Mouse (Mus musculus): ENCODE data around the gene Ppp2r2d. TPM values are rescaled to one million over a fixed set of nuclear protein-coding genes. Genes with fewer than 3 reads are reported as not detected.

Ppp2r2d gene
- polyA plus RNA-seq, 1 experiment from 2014 or later, result 22.7 TPM

- no peak overlapping the region for H3K9ac ChIP-seq (ENCODE audit: low read length)
- peaks cover 22% of the 10 kb centered on the region for H3K36me3 ChIP-seq (ENCODE audit: control insufficient read depth, insufficient read depth)
- no peak overlapping the region for H3K4me3 ChIP-seq (ENCODE audit: low read length)
- H3K4me1 ChIP-seq (ENCODE audit: control insufficient read depth, insufficient read depth, low read length), result peaks cover 21% of the 10 kb centered on the region
- no peak for ATAC-seq (replicated peaks; ENCODE audit: extremely low read depth, insufficient read depth, low FRiP score)
- H3K27ac ChIP-seq (ENCODE audit: low read length), result no peak overlapping the region
- H3K4me2 ChIP-seq (ENCODE audit: low read depth, low read length), result no peak overlapping the region
- no peaks in the 10 kb centered on the region for H3K9me3 ChIP-seq (replicated peaks; ENCODE audit: control insufficient read depth, low read length)
- H3K27me3 ChIP-seq (ENCODE audit: control insufficient read depth, insufficient read depth, low read length), result no peaks in the 10 kb centered on the region
Observed at GRCm38 (mm10) chr7:138850083-138850482, 4.2 kb downstream of the Ppp2r2d start.

- 97% methylated on average over 4 of the region's 4 CpGs for WGBS
Observed at GRCm38 (mm10) chr7:138853417-138854031, 7.6 kb downstream of the Ppp2r2d start.

GRCm38 (mm10) chr7:138854201-138854600, 8.3 kb downstream of the Ppp2r2d start:
- ATAC-seq (replicated peaks; ENCODE audit: extremely low read depth, insufficient read depth, low FRiP score), result no peak
- peaks cover 18% of the 10 kb centered on the region for H3K36me3 ChIP-seq (ENCODE audit: control insufficient read depth, insufficient read depth)
- H3K9me3 ChIP-seq (replicated peaks; ENCODE audit: control insufficient read depth, low read length), result no peaks in the 10 kb centered on the region
- H3K4me1 ChIP-seq (ENCODE audit: control insufficient read depth, insufficient read depth, low read length), result peaks cover 4% of the 10 kb centered on the region; the same call in 1 of the 2 replicates
- no peak overlapping the region for H3K4me2 ChIP-seq (ENCODE audit: low read depth, low read length)
- H3K27ac ChIP-seq (ENCODE audit: low read length), result no peak overlapping the region
- H3K9ac ChIP-seq (ENCODE audit: low read length), result no peak overlapping the region
- H3K27me3 ChIP-seq (ENCODE audit: control insufficient read depth, insufficient read depth, low read length), result no peaks in the 10 kb centered on the region
- H3K4me3 ChIP-seq (ENCODE audit: low read length), result no peak overlapping the region
- 89% methylated on average over 2 of the region's 2 CpGs for WGBS

More at GRCm38 (mm10) chr7:138853417-138854031, 7.6 kb downstream of the Ppp2r2d start:
- no peak overlapping the region for H3K4me2 ChIP-seq (ENCODE audit: low read depth, low read length)
- peaks cover 19% of the 10 kb centered on the region for H3K36me3 ChIP-seq (ENCODE audit: control insufficient read depth, insufficient read depth)
- no peak overlapping the region for H3K27ac ChIP-seq (ENCODE audit: low read length)
- H3K9ac ChIP-seq (ENCODE audit: low read length), result no peak overlapping the region
- no peaks in the 10 kb centered on the region for H3K27me3 ChIP-seq (ENCODE audit: control insufficient read depth, insufficient read depth, low read length)
- H3K9me3 ChIP-seq (replicated peaks; ENCODE audit: control insufficient read depth, low read length), result no peaks in the 10 kb centered on the region
- H3K4me3 ChIP-seq (ENCODE audit: low read length), result no peak overlapping the region
- H3K4me1 ChIP-seq (ENCODE audit: control insufficient read depth, insufficient read depth, low read length), result peaks cover 4% of the 10 kb centered on the region; the same call in 1 of the 2 replicates
- ATAC-seq (replicated peaks; ENCODE audit: extremely low read depth, insufficient read depth, low FRiP score), result no peak

DNA sequence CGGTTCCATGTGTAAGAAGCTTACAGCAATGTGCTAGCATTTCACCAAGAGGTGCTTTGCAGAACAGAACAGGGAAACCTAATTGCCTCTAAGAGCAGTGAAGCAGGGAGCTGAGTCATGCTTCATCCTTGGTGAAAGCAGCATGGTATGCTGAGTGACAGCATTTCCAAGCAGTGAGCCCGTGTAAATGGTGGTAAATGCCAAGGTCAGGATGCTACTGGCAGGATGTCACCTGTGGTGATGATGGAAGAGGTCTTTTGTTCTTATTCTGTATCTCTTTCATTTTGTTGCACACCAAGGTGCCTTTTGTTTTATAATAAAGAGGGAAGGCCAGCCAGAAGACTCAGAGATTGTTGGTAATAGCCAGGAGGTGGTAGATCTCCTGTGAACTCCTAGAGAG, 10.8 kb downstream of the Ppp2r2d start:
- H3K27me3 ChIP-seq (ENCODE audit: control insufficient read depth, insufficient read depth, low read length), result no peaks in the 10 kb centered on the region
- H3K4me1 ChIP-seq (ENCODE audit: control insufficient read depth, insufficient read depth, low read length), result no peaks in the 10 kb centered on the region
- H3K36me3 ChIP-seq (ENCODE audit: control insufficient read depth, insufficient read depth), result peaks cover 19% of the 10 kb centered on the region
- no peaks in the 10 kb centered on the region for H3K9me3 ChIP-seq (replicated peaks; ENCODE audit: control insufficient read depth, low read length)
- no peak overlapping the region for H3K27ac ChIP-seq (ENCODE audit: low read length)
- H3K4me3 ChIP-seq (ENCODE audit: low read length), result no peak overlapping the region
- ATAC-seq (replicated peaks; ENCODE audit: extremely low read depth, insufficient read depth, low FRiP score), result no peak
- H3K4me2 ChIP-seq (ENCODE audit: low read depth, low read length), result no peak overlapping the region
- 56% methylated on average over 2 of the region's 2 CpGs for whole genome bisulfite sequencing
- H3K9ac ChIP-seq (ENCODE audit: low read length), result no peak overlapping the region

DNA sequence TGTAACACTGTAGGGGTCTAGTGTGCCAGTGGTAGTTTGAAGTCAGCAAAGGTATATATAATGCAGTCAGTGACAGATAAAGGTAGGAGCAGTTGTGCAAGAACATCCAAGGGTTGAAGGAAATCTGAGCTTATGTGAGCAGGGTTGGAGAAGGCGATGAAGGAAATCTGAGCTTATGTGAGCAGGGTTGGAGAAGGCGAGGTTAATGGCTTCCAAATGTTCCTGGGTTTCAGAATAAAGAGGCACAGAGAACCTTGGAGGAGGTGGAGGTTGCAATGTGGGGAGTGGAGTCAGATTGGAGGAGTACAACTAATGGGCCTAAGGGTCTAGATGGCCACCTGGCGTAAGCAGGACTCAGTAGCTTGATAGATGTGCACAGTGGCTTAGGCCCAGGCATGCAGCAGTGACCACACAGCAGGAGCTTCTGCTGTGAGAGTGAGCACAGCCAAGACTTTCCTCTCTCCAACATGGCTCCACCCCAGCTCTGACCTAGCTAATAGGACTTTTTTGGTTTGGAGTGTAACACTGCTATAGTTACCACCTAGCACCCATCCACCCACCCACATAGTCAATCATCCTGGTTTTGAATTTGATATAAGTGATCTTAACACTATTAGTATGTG, 18.2 kb downstream of the Ppp2r2d start:
- no peaks in the 10 kb centered on the region for H3K27me3 ChIP-seq (ENCODE audit: control insufficient read depth, insufficient read depth, low read length)
- H3K9me3 ChIP-seq (replicated peaks; ENCODE audit: control insufficient read depth, low read length), result no peaks in the 10 kb centered on the region
- H3K4me2 ChIP-seq (ENCODE audit: low read depth, low read length), result no peak overlapping the region
- no peak for ATAC-seq (replicated peaks; ENCODE audit: extremely low read depth, insufficient read depth, low FRiP score)
- H3K36me3 ChIP-seq (ENCODE audit: control insufficient read depth, insufficient read depth), result peaks cover 12% of the 10 kb centered on the region
- H3K27ac ChIP-seq (ENCODE audit: low read length), result no peak overlapping the region
- no peaks in the 10 kb centered on the region for H3K4me1 ChIP-seq (ENCODE audit: control insufficient read depth, insufficient read depth, low read length)
- no peak overlapping the region for H3K9ac ChIP-seq (ENCODE audit: low read length)
- 90% methylated on average over 3 of the region's 3 CpGs for WGBS
- H3K4me3 ChIP-seq (ENCODE audit: low read length), result no peak overlapping the region

- no peak overlapping the region for H3K27ac ChIP-seq (ENCODE audit: low read length)
- H3K27me3 ChIP-seq (ENCODE audit: control insufficient read depth, insufficient read depth, low read length), result no peaks in the 10 kb centered on the region
- ATAC-seq (replicated peaks; ENCODE audit: extremely low read depth, insufficient read depth, low FRiP score), result no peak
- H3K9me3 ChIP-seq (replicated peaks; ENCODE audit: control insufficient read depth, low read length), result no peaks in the 10 kb centered on the region
- 94% methylated on average over 1 of the region's 1 CpGs for WGBS
- no peak overlapping the region for H3K9ac ChIP-seq (ENCODE audit: low read length)
- peaks cover 17% of the 10 kb centered on the region for H3K36me3 ChIP-seq (ENCODE audit: control insufficient read depth, insufficient read depth)
- no peak overlapping the region for H3K4me2 ChIP-seq (ENCODE audit: low read depth, low read length)
- H3K4me3 ChIP-seq (ENCODE audit: low read length), result no peak overlapping the region
- H3K4me1 ChIP-seq (ENCODE audit: control insufficient read depth, insufficient read depth, low read length), result no peaks in the 10 kb centered on the region
Observed at GRCm38 (mm10) chr7:138864776-138865175, 18.9 kb downstream of the Ppp2r2d start.

DNA sequence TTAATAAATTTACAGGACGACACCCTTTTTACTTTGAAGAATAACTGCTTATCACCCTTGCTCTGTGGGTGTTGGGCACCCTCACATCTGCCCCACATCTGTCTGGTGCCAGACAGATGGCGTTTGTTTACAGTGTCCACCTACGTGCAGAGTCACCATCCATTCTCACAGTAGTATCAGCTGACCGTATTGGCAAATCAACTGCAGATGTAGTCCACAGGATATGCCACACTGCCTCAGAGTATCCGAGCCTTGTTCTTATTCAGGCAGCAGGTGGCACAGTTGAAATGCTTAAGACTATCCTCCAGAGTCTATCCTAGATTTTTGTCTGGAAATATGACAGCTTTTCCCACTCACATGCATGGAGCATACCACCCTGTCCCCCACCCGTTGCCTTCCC, 21.4 kb downstream of the Ppp2r2d start:
- ATAC-seq (replicated peaks; ENCODE audit: extremely low read depth, insufficient read depth, low FRiP score), result no peak
- 80% methylated on average over 6 of the region's 6 CpGs for WGBS
- H3K4me1 ChIP-seq (ENCODE audit: control insufficient read depth, insufficient read depth, low read length), result no peaks in the 10 kb centered on the region

GRCm38 (mm10) chr7:138868316-138868715, 22.4 kb downstream of the Ppp2r2d start:
- no peak for ATAC-seq (replicated peaks; ENCODE audit: extremely low read depth, insufficient read depth, low FRiP score)
- Histone ChIP-seq H3K4me3 (ENCODE audit: low read length) (no peak overlapping the region), H3K27ac (ENCODE audit: low read length) (no peak overlapping the region), H3K4me1 (ENCODE audit: control insufficient read depth, insufficient read depth, low read length) (no peaks in the 10 kb centered on the region), H3K9me3 (replicated peaks; ENCODE audit: control insufficient read depth, low read length) (no peaks in the 10 kb centered on the region), H3K4me2 (ENCODE audit: low read depth, low read length) (no peak overlapping the region), H3K9ac (ENCODE audit: low read length) (no peak overlapping the region), H3K36me3 (ENCODE audit: control insufficient read depth, insufficient read depth) (peaks cover 16% of the 10 kb centered on the region), H3K27me3 (ENCODE audit: control insufficient read depth, insufficient read depth, low read length) (no peaks in the 10 kb centered on the region)
- WGBS, result 93% methylated on average over 4 of the region's 4 CpGs

More for the DNA sequence above, 21.4 kb downstream of the Ppp2r2d start:
- Histone ChIP-seq H3K4me3 (ENCODE audit: low read length) (no peak overlapping the region), H3K27ac (ENCODE audit: low read length) (no peak overlapping the region), H3K36me3 (ENCODE audit: control insufficient read depth, insufficient read depth) (peaks cover 14% of the 10 kb centered on the region), H3K27me3 (ENCODE audit: control insufficient read depth, insufficient read depth, low read length) (no peaks in the 10 kb centered on the region), H3K9me3 (replicated peaks; ENCODE audit: control insufficient read depth, low read length) (no peaks in the 10 kb centered on the region), H3K4me2 (ENCODE audit: low read depth, low read length) (no peak overlapping the region), H3K9ac (ENCODE audit: low read length) (no peak overlapping the region)

- H3K27ac ChIP-seq (ENCODE audit: low read length), result no peak overlapping the region
- no peak for ATAC-seq (replicated peaks; ENCODE audit: extremely low read depth, insufficient read depth, low FRiP score)
- H3K36me3 ChIP-seq (ENCODE audit: control insufficient read depth, insufficient read depth), result peaks cover 48% of the 10 kb centered on the region
- no peaks in the 10 kb centered on the region for H3K9me3 ChIP-seq (replicated peaks; ENCODE audit: control insufficient read depth, low read length)
- no peak overlapping the region for H3K4me3 ChIP-seq (ENCODE audit: low read length)
- no peak overlapping the region for H3K9ac ChIP-seq (ENCODE audit: low read length)
- no peaks in the 10 kb centered on the region for H3K4me1 ChIP-seq (ENCODE audit: control insufficient read depth, insufficient read depth, low read length)
- H3K4me2 ChIP-seq (ENCODE audit: low read depth, low read length), result no peak overlapping the region
- H3K27me3 ChIP-seq (ENCODE audit: control insufficient read depth, insufficient read depth, low read length), result no peaks in the 10 kb centered on the region
- WGBS, result 89% methylated on average over 3 of the region's 3 CpGs
Observed at GRCm38 (mm10) chr7:138872956-138873355, 27.1 kb downstream of the Ppp2r2d start.
